Mouse (Mus musculus) heart, embryonic 16.5 days (tissue): ENCODE data around the gene Bend6. TPM values are rescaled to one million over a fixed set of nuclear protein-coding genes. Genes with fewer than 3 reads are reported as not detected.

Experiments used
- ATAC-seq: fragments of 200-750 bp; cut with Nextera tagmentation; replicated peaks from 2 replicates; pipeline ENCODE4 v1.8.0; 2017; ENCODE audit warnings: moderate number of reproducible peaks; ENCODE audit not compliant: insufficient read depth, low FRiP score; ENCODE audit errors: extremely low read depth
- H3K27ac ChIP-seq: fragments of 300-500 bp; sonication (generic); 2 replicates; pipeline ENCODE4 v1.5.1; 2014; ENCODE audit warnings: mild to moderate bottlenecking, low read length, control low read depth, moderate library complexity
- H3K27me3 ChIP-seq: fragments of 300-500 bp; sonication (generic); 2 replicates; pipeline ENCODE4 v1.6.1; 2014; ENCODE audit warnings: low read length, mixed read lengths; ENCODE audit not compliant: control insufficient read depth, insufficient read depth
- H3K36me3 ChIP-seq: fragments of 300-500 bp; sonication (generic); 2 replicates; pipeline ENCODE4 v1.6.1; 2014; ENCODE audit not compliant: control insufficient read depth, insufficient read depth
- H3K4me1 ChIP-seq: fragments of 300-500 bp; sonication (generic); 2 replicates; pipeline ENCODE4 v1.6.1; 2014; ENCODE audit warnings: low read length, mixed read lengths; ENCODE audit not compliant: control insufficient read depth, insufficient read depth
- H3K4me2 ChIP-seq: fragments of 300-500 bp; sonication (generic); 2 replicates; pipeline ENCODE4 v1.6.1; 2014; ENCODE audit warnings: low read depth, mild to moderate bottlenecking, control low read depth, low read length
- H3K4me3 ChIP-seq: fragments of 300-500 bp; sonication (generic); 2 replicates; pipeline ENCODE4 v1.5.1; 2014; ENCODE audit warnings: mild to moderate bottlenecking, control low read depth, low read length
- H3K9ac ChIP-seq: fragments of 300-500 bp; sonication (generic); 2 replicates; pipeline ENCODE4 v1.6.1; 2014; ENCODE audit warnings: low read length, control low read depth
- H3K9me3 ChIP-seq: fragments of 300-500 bp; sonication (generic); replicated peaks from 2 replicates; pipeline ENCODE4 v1.6.1; 2016; ENCODE audit warnings: low read length; ENCODE audit not compliant: control insufficient read depth
- WGBS: fragments of 180-500 bp; shearing (Covaris S2); extraction: QIAGEN DNeasy Blood & Tissue Kit; methylation state at CpG from one replicate; pipeline ENCODE4 v1.1.7; 2014; 5-methylcytosine and 5-hydroxymethylcytosine counted together
- polyA plus RNA-seq: library from polyadenylated mRNA; unstranded; fragments of >200 nt; fragmentation: Nextera tagmentation; extraction: Ambion mirVana; gene quantifications from 2 replicates; pipeline ENCODE4 v1.2.1, GENCODE M21; 2015

Bend6 gene
- polyA plus RNA-seq, 1 experiment from 2014 or later, result 5.0 TPM

- no peaks in the 10 kb centered on the region for H3K36me3 ChIP-seq
- no peak overlapping the region for H3K4me3 ChIP-seq
- WGBS, result 76% methylated on average over 11 of the region's 11 CpGs
- H3K9ac ChIP-seq, result no peak overlapping the region
- no peak overlapping the region for H3K27ac ChIP-seq
- no peaks in the 10 kb centered on the region for H3K27me3 ChIP-seq
- H3K9me3 ChIP-seq, result no peaks in the 10 kb centered on the region
- ATAC-seq, result no peak
- H3K4me2 ChIP-seq, result no peak overlapping the region
- peaks cover 6% of the 10 kb centered on the region; the same call in 1 of the 2 replicates for H3K4me1 ChIP-seq
These were observed 10.2 kb downstream of the Bend6 start for GRCm38 (mm10) chr1:33897426-33897825.

GRCm38 (mm10) chr1:33896666-33897065 is 10.9 kb downstream of the Bend6 start:
- H3K4me1 ChIP-seq, result peaks cover 6% of the 10 kb centered on the region; the same call in 1 of the 2 replicates
- no peak overlapping the region for H3K4me3 ChIP-seq
- H3K9me3 ChIP-seq, result no peaks in the 10 kb centered on the region
- WGBS, result 51% methylated on average over 4 of the region's 4 CpGs
- H3K27me3 ChIP-seq, result no peaks in the 10 kb centered on the region
- H3K9ac ChIP-seq, result no peak overlapping the region
- no peak for ATAC-seq
- no peaks in the 10 kb centered on the region for H3K36me3 ChIP-seq
- H3K27ac ChIP-seq, result no peak overlapping the region
- H3K4me2 ChIP-seq, result no peak overlapping the region

GRCm38 (mm10) chr1:33896116-33896515 is 11.5 kb downstream of the Bend6 start:
- Histone ChIP-seq H3K27ac (no peak overlapping the region), H3K9me3 (no peaks in the 10 kb centered on the region), H3K4me1 (peaks cover 6% of the 10 kb centered on the region; the same call in 1 of the 2 replicates), H3K27me3 (no peaks in the 10 kb centered on the region), H3K36me3 (no peaks in the 10 kb centered on the region), H3K4me2 (no peak overlapping the region), H3K9ac (no peak overlapping the region), H3K4me3 (no peak overlapping the region)
- no peak for ATAC-seq
- 50% methylated on average over 6 of the region's 6 CpGs for WGBS

GRCm38 (mm10) chr1:33892784-33893183 is 14.8 kb downstream of the Bend6 start:
- peaks cover 6% of the 10 kb centered on the region; the same call in 1 of the 2 replicates for H3K4me1 ChIP-seq
- no peak overlapping the region for H3K27ac ChIP-seq
- 56% methylated on average over 10 of the region's 10 CpGs for WGBS
- no peak overlapping the region for H3K4me3 ChIP-seq
- H3K9ac ChIP-seq, result no peak overlapping the region
- no peaks in the 10 kb centered on the region for H3K36me3 ChIP-seq
- H3K9me3 ChIP-seq, result no peaks in the 10 kb centered on the region
- no peak for ATAC-seq
- no peak overlapping the region for H3K4me2 ChIP-seq
- no peaks in the 10 kb centered on the region for H3K27me3 ChIP-seq

- H3K4me3 ChIP-seq, result peak overlapping the region; percentile 13
- H3K4me1 ChIP-seq, result no peaks in the 10 kb centered on the region
- no peaks in the 10 kb centered on the region for H3K9me3 ChIP-seq
- no peaks in the 10 kb centered on the region for H3K27me3 ChIP-seq
- H3K36me3 ChIP-seq, result no peaks in the 10 kb centered on the region
- H3K27ac ChIP-seq, result no peak overlapping the region
- 0 out of 2 replicates have a peak, but pooled peaks have one; percentile 49 for ATAC-seq
- H3K4me2 ChIP-seq, result peak overlapping the region; percentile 51
- 12% methylated on average over 18 of the region's 18 CpGs for WGBS
- no peak overlapping the region for H3K9ac ChIP-seq
These were observed 24.3 kb downstream of the Bend6 start for GRCm38 (mm10) chr1:33883102-33883839.

GRCm38 (mm10) chr1:33878170-33878569 is 29.4 kb downstream of the Bend6 start:
- Histone ChIP-seq H3K9me3 (no peaks in the 10 kb centered on the region), H3K9ac (no peak overlapping the region), H3K27me3 (no peaks in the 10 kb centered on the region), H3K4me2 (no peak overlapping the region), H3K4me1 (no peaks in the 10 kb centered on the region), H3K36me3 (no peaks in the 10 kb centered on the region), H3K4me3 (no peak overlapping the region), H3K27ac (no peak overlapping the region)
- ATAC-seq, result no peak
- WGBS, result 65% methylated on average over 7 of the region's 7 CpGs

- no peaks in the 10 kb centered on the region for H3K9me3 ChIP-seq
- H3K4me3 ChIP-seq, result no peak overlapping the region
- ATAC-seq, result no peak
- WGBS, result 79% methylated on average over 3 of the region's 3 CpGs
- no peaks in the 10 kb centered on the region for H3K27me3 ChIP-seq
- H3K9ac ChIP-seq, result no peak overlapping the region
- no peaks in the 10 kb centered on the region for H3K36me3 ChIP-seq
- no peaks in the 10 kb centered on the region for H3K4me1 ChIP-seq
- no peak overlapping the region for H3K4me2 ChIP-seq
- H3K27ac ChIP-seq, result no peak overlapping the region
These were observed 31.2 kb downstream of the Bend6 start for GRCm38 (mm10) chr1:33876416-33876815.

- Histone ChIP-seq H3K9ac (no peak overlapping the region), H3K4me1 (no peaks in the 10 kb centered on the region), H3K27me3 (no peaks in the 10 kb centered on the region), H3K9me3 (no peaks in the 10 kb centered on the region), H3K36me3 (no peaks in the 10 kb centered on the region), H3K4me3 (no peak overlapping the region), H3K27ac (no peak overlapping the region), H3K4me2 (no peak overlapping the region)
- 54% methylated on average over 6 of the region's 6 CpGs for WGBS
- ATAC-seq, result no peak
These were observed 31.9 kb downstream of the Bend6 start for GRCm38 (mm10) chr1:33875691-33876090.

- no peaks in the 10 kb centered on the region for H3K9me3 ChIP-seq
- no peaks in the 10 kb centered on the region for H3K27me3 ChIP-seq
- no peak overlapping the region for H3K4me2 ChIP-seq
- no peak overlapping the region for H3K9ac ChIP-seq
- no peak overlapping the region for H3K27ac ChIP-seq
- no peak for ATAC-seq
- 93% methylated on average over 5 of the region's 5 CpGs for WGBS
- H3K4me1 ChIP-seq, result no peaks in the 10 kb centered on the region
- H3K4me3 ChIP-seq, result no peak overlapping the region
- H3K36me3 ChIP-seq, result no peaks in the 10 kb centered on the region
These were observed 34.1 kb downstream of the Bend6 start for GRCm38 (mm10) chr1:33873561-33873960.
